Mouse (Mus musculus) liver, adult (tissue): Measurements from ENCODE around the gene Syce2.

Experiments
- GATA4 ChIP-seq: IDR thresholded peaks from 2 replicates; pipeline ENCODE4 v1.6.1; 2014; ENCODE audit warnings: mild to moderate bottlenecking, low read length; ENCODE audit not compliant: insufficient replicate concordance

Syce2 gene

DNA sequence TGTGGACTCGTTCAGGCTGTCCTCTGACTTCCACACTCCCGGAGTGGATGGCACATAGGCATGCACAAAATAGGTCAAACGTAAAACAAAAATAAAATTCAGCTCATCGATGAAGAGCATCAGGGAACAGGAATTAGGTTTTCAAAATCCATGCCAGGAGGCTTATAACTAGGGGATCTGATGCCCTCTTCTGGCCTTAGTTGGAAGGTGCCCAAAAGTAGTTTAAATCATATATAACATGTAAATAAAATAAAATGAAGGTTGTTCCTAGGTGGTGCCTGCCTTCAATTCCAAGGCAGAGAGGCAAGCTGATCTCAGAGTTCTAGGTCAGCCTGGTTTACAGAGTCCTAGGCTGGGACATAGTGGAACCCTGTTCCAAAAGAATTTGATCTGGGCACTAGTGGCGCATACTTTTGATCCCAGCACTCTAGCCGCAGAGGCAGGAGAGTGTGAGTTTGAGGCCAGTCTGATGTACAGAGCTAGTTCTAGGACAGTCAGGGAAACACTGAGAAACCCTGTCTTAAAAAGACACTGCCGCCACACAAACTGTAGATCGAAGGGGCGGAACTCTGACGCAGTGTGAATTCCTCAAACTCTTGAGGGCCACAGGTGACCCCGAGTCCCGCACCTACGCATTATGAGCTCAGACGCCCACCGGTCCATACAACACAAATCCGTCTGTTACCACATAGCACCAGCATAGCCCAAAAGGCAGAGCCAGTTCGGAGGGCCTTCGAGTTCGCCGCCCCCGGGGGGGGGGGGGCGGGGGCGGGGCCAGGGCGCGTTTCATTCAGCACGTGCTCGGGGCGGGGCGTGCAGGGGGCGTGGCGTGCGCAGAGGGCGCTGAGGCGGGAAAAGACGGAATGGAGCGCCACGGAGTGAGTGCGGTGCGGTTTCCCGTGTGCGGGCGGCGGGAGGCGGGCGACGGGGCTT, at the start of gene Syce2:
Gene Syce2 (plus strand): TSS at position 736 of the 933 bp plus-strand sequence.
- TF ChIP-seq GATA4 = no peak

DNA sequence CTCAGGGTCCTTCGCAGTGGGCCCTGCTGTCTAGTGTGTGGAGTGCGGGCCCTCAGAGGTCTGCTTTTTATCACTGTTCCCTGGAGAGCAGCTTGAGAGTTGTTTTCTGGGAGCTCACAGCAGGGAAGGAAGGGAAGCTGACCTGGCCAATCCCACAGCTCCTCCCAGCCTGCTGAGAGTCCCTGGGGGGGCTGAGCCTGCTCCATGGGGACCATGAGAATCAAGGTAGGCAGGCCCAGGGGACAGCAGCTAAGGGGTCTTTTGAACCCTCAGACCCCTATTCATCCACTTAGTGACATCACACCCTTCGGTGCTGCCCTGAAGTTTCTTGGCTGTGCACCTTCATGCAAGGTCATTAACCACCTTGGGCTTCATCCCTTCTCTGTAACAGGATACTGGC, 49.2 kb upstream of the Syce2 start, which contains the start of gene Dand5:
Gene Dand5 (minus strand): TSS at position 101 of the 400 bp plus-strand sequence.
- no peak for TF ChIP-seq GATA4

GRCm38 (mm10) chr8:84823653-84824052, 48.3 kb upstream of the Syce2 start:
- TF ChIP-seq GATA4 = no peak

- TF ChIP-seq GATA4 = no peak
Measured at GRCm38 (mm10) chr8:84825636-84826035, 46.3 kb upstream of the Syce2 start.

GRCm38 (mm10) chr8:84831490-84831889, 40.4 kb upstream of the Syce2 start, which contains the start of gene Gadd45gip1:
Gene Gadd45gip1 (plus strand): TSS chr8:84831522.
- no peak for TF ChIP-seq GATA4

- no peak for TF ChIP-seq GATA4
Measured at GRCm38 (mm10) chr8:84832034-84832717, 39.7 kb upstream of the Syce2 start.

DNA sequence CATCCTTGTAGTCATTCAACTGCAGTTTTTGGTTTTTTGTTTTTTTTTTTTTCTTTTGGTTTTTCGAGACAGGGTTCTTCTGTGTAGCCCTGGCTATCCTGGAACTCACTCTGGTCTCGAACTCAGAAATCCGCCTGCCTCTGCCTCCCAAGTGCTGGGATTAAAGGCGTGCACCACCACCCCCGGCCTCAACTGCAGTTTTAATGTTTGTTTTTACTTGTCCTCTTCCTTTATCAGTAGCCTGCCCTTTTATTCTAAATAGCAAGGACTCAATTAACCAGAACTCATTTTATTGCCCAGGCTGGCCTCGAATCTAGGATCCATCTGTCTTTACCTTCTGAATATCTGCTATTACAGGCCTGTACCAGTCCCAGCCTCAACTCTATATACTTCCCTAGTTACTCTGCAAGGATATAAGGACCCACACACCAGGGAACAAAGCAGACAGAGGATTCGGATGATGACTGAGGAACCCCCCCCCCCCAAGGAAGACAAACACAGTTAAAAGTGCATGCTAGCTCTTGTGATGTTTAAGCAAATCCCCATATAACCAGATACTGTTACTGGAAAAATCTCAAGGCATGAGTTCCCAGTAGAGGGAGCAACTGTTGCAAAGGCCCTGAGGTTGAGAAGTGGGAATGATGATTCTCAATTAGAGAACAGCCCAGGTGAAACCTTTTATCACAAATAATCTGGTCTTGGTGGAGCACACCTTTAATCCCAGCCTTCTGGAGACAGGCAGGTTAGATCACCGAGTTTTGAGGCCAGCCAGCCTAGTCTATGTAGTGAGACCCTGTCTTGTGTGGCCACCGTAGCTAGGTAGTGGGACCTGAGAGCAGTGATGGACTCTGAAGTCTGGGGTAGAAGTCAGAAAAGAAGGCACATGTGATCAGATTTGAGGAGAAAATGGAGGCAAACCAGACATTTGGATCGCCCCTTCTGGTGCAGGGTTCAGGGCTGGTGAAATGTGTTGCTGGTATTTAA, 38.9 kb upstream of the Syce2 start:
- no peak for TF ChIP-seq GATA4

DNA sequence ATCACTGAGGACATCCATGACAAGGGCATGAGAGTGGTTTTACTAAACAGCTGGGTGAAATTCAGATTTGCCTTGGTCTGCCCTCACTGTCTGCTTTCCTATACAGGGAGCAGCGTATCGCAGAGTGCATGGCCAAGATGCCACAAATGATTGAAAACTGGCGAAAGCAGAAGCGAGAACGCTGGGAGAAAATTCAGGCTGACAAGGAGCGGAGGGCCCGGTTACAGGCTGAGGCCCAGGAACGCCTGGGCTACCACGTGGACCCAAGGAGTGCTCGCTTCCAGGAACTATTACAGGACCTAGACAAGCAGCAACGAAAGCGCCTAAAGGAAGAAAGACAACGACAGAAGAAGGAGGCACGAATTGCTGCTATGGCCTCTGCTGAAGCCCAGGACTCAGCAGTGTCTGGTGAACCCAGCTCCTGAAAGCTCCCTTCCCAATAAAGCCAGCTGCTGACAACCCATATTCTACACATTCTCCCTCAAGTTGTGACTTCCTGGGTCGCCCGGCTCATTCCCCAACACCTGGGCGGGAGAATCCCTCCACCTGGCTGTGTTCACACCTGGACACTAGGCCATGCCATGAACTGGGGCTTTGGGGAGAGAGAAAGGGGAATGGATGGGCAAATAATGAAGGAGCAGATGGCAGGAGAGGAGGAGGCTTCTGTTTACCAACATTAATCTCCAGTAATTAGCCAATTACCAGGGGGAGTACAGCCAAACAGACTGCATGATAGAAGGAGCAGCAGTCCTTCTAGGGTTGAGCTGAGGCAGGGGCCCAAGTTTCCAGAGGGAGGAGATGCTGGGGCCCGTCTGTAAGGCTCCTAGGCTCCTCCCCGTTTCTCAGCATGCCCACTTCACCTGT, 37.7 kb upstream of the Syce2 start:
- TF ChIP-seq GATA4 = no peak

- TF ChIP-seq GATA4 = no peak
Measured at GRCm38 (mm10) chr8:84834866-84835855, 36.8 kb upstream of the Syce2 start.

DNA sequence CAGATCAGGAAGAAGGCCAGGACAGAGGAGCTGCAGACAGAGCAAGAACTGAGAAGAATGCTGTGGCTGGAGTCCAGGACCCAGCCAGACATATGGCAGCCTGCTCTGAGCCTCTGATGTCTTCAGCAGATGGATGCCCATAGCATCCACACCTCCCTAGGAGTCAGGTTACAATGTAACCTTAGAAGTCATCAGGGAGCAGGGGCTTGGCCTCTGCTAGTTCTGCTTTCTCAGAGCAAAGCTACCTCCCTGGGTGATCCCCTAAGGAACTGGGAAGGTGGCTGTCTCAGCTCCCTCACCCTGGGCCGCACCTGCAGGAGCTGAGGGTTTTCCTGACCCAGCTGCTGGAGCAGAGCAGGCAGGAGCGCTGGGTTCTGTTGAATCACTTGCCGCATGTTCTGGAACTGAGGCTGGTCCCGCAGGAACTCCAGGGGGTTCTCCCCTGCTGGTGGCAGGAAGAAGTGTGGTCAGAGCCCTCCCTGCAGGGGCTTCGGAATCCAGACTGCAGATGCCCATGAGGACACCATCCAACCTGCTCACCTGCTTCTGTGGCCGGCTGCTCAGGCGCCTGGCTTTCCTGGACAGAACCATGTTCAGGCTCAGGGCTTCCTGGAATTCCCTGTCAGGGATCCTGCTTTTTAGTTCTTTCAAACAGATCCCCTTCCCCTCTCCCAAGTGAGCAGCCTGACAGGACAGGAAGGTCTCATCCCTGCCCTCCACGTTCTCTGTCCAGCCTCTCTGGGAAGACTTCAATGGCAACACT, 34.6 kb upstream of the Syce2 start:
- TF ChIP-seq GATA4 = no peak

GRCm38 (mm10) chr8:84837912-84838470, 33.9 kb upstream of the Syce2 start:
- TF ChIP-seq GATA4 = no peak

GRCm38 (mm10) chr8:84838513-84838912, 33.4 kb upstream of the Syce2 start:
- no peak for TF ChIP-seq GATA4
